Mouse (Mus musculus): ENCODE results near the gene 1700029F12Rik.

1700029F12Rik gene

GRCm38 (mm10) chr13:96973318-96973717 lies 60.8 kb downstream of the 1700029F12Rik start:
- peak in 1 of 2 experiments; percentile 3 for DNase-seq (ENCODE audit: low spot score in 2 of 2)
